Mouse (Mus musculus) intestine, postnatal 0 days (tissue): ENCODE data around the gene Dcaf15. TPM values are rescaled to one million over a fixed set of nuclear protein-coding genes. Genes with fewer than 3 reads are reported as not detected.

Source experiments
- ATAC-seq: fragments of 200-750 bp; cut with Nextera tagmentation; 2 replicates; pipeline ENCODE4 v1.8.0; 2017; ENCODE audit warnings: mild to moderate bottlenecking, moderate TSS enrichment, moderate library complexity
- H3K27ac ChIP-seq: fragments of 300-500 bp; sonication (generic); 2 replicates; pipeline ENCODE4 v1.5.1; 2014; ENCODE audit warnings: mild to moderate bottlenecking, low read depth, low read length, moderate library complexity
- H3K27me3 ChIP-seq: fragments of 300-500 bp; sonication (generic); replicated peaks from 2 replicates; pipeline ENCODE4 v1.6.1; 2014; ENCODE audit warnings: low read length, mixed read lengths; ENCODE audit not compliant: control insufficient read depth, insufficient read depth
- H3K36me3 ChIP-seq: fragments of 300-500 bp; sonication (generic); 2 replicates; pipeline ENCODE4 v1.6.1; 2014; ENCODE audit warnings: mild to moderate bottlenecking, moderate library complexity; ENCODE audit not compliant: control insufficient read depth, insufficient read depth
- H3K4me1 ChIP-seq: fragments of 300-500 bp; sonication (generic); replicated peaks from 2 replicates; pipeline ENCODE4 v1.6.1; 2014; ENCODE audit warnings: antibody characterized with exemption, low read length, mixed read lengths; ENCODE audit not compliant: control insufficient read depth, insufficient read depth
- H3K4me2 ChIP-seq: fragments of 300-500 bp; sonication (generic); replicated peaks from 2 replicates; pipeline ENCODE4 v1.6.1; 2014; ENCODE audit warnings: low read depth, mild to moderate bottlenecking, moderate library complexity
- H3K4me3 ChIP-seq: fragments of 300-500 bp; sonication (generic); 2 replicates; pipeline ENCODE4 v1.5.1; 2014; ENCODE audit warnings: low read depth, low read length
- H3K9ac ChIP-seq: fragments of 300-500 bp; sonication (generic); 2 replicates; pipeline ENCODE4 v1.6.1; 2014; ENCODE audit warnings: mild to moderate bottlenecking, low read depth, low read length
- H3K9me3 ChIP-seq: fragments of 300-500 bp; sonication (generic); 2 replicates; pipeline ENCODE4 v1.6.1; 2016; ENCODE audit warnings: mixed run types; ENCODE audit not compliant: control insufficient read depth
- CTCF ChIP-seq: sonication (generic); IDR thresholded peaks from 2 replicates; pipeline ENCODE4 v1.5.1; 2016; ENCODE audit warnings: low read depth, mild to moderate bottlenecking, control low read depth, antibody characterized with exemption, moderate library complexity
- WGBS: fragments of 180-500 bp; shearing (Covaris S2); extraction: QIAGEN DNeasy Blood & Tissue Kit; methylation state at CpG from one replicate; pipeline ENCODE4 v1.1.7; 2014; 5-methylcytosine and 5-hydroxymethylcytosine counted together
- polyA plus RNA-seq: library from polyadenylated mRNA; unstranded; fragments of >200 nt; fragmentation: Nextera tagmentation; extraction: Ambion mirVana; gene quantifications from 2 replicates; pipeline ENCODE4 v1.2.1, GENCODE M21; 2015

Gene Dcaf15
- polyA plus RNA-seq, 1 experiment from 2014 or later, result 8.6 TPM

DNA sequence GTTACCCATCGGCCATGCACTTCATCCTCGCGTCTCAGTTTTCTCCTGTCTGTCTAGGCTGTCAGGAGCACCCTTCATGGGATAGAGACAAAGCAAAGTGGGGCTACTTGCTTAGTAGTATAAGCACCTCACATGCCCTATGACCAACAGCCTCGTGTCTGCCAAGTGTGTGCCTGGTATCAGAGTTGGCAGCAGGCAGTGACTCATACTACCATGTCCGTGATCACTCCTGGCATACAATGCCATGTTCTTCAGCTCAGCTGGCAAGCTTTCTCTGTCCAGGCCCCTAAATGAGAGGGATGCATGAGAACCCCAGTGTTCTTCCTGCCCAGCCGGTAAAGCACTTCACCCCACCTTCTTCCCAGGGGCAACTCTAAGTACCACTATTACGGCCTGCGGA is 14.0 kb downstream of the Dcaf15 start:
- Histone ChIP-seq H3K36me3 (peaks cover 67% of the 10 kb centered on the region), H3K27ac (no peak overlapping the region), H3K9me3 (no peaks in the 10 kb centered on the region), H3K4me2 (no peak overlapping the region), H3K9ac (no peak overlapping the region), H3K27me3 (no peaks in the 10 kb centered on the region), H3K4me3 (no peak overlapping the region), H3K4me1 (no peaks in the 10 kb centered on the region)
- TF ChIP-seq CTCF, result no peak
- ATAC-seq, result no peak
- WGBS, result 90% methylated on average over 8 of the region's 8 CpGs

DNA sequence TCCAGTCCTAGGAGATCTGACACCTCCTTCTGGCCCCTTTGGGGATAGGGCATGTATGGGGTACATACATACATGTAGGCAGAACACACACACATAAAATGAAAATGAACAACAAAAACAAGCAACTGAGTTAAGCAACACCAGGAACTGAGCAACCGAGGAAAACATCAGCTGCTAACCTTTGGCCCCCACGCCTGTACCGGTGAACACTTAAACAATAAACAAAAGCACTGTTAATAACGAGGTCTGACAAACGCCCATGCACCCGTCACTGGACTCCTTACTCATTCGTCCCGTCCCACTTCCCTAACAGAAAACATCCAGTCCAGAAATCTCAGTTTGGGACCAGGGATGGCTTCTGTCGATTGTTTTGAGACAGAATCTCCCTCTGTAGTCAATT is 15.3 kb downstream of the Dcaf15 start:
- Histone ChIP-seq H3K27me3 (no peaks in the 10 kb centered on the region), H3K27ac (no peak overlapping the region), H3K4me2 (no peak overlapping the region), H3K9ac (no peak overlapping the region), H3K4me1 (no peaks in the 10 kb centered on the region), H3K9me3 (no peaks in the 10 kb centered on the region), H3K4me3 (no peak overlapping the region), H3K36me3 (peaks cover 62% of the 10 kb centered on the region)
- TF ChIP-seq CTCF, result no peak
- peak; percentile 53; the same call in 1 of the 2 replicates for ATAC-seq
- 39% methylated on average over 9 of the region's 9 CpGs for WGBS

DNA sequence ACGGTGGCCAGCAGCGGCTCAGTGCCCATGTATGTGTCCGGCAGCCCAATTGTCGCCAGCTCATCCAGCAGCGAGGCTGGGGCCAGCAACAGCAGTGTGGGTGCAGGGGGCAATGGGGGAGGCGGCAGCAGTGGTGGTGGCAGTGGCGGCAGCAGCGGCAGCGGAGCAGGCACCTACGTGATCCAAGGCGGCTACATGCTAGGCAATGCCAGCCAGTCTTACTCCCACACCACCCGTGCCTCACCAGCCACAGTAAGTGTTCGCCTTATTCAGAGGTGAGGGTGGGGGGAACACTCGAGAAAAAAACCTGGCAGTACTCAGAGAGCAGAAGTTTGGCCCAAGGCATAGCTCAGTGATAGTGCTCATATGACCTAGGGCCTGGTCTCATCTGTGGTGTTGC is 16.7 kb downstream of the Dcaf15 start:
- Histone ChIP-seq H3K36me3 (peaks cover 60% of the 10 kb centered on the region), H3K9me3 (no peaks in the 10 kb centered on the region), H3K4me3 (no peak overlapping the region), H3K27ac (no peak overlapping the region), H3K27me3 (no peaks in the 10 kb centered on the region), H3K4me1 (no peaks in the 10 kb centered on the region), H3K9ac (no peak overlapping the region), H3K4me2 (no peak overlapping the region)
- 97% methylated on average over 14 of the region's 14 CpGs for WGBS
- no peak for ATAC-seq
- no peak for TF ChIP-seq CTCF

DNA sequence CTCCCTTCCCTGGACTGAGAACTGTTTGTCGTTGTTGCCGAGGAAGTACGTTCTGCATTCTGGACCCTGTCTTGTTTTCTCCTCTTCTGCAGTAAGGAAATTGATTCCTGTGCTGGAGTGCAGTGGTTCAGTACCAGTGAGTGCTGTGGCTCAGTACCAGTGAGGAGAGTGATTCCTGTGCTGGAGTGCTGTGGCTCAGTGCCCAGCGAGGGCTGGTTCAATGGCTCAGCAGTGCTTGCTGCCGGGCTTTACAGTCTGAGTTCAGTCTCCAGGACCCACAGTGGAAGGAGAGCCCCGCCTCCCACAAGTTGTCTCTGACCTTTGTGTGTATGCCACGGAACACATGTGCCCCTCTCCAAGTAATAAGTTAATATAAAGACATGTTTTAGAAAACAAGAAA is 17.4 kb downstream of the Dcaf15 start:
- no peak overlapping the region for H3K4me2 ChIP-seq
- no peak overlapping the region for H3K4me3 ChIP-seq
- H3K36me3 ChIP-seq, result peaks cover 61% of the 10 kb centered on the region
- H3K27ac ChIP-seq, result no peak overlapping the region
- 77% methylated on average over 7 of the region's 7 CpGs for WGBS
- H3K27me3 ChIP-seq, result no peaks in the 10 kb centered on the region
- H3K4me1 ChIP-seq, result no peaks in the 10 kb centered on the region
- H3K9me3 ChIP-seq, result no peaks in the 10 kb centered on the region
- no peak overlapping the region for H3K9ac ChIP-seq
- no peak for TF ChIP-seq CTCF
- ATAC-seq, result no peak

DNA sequence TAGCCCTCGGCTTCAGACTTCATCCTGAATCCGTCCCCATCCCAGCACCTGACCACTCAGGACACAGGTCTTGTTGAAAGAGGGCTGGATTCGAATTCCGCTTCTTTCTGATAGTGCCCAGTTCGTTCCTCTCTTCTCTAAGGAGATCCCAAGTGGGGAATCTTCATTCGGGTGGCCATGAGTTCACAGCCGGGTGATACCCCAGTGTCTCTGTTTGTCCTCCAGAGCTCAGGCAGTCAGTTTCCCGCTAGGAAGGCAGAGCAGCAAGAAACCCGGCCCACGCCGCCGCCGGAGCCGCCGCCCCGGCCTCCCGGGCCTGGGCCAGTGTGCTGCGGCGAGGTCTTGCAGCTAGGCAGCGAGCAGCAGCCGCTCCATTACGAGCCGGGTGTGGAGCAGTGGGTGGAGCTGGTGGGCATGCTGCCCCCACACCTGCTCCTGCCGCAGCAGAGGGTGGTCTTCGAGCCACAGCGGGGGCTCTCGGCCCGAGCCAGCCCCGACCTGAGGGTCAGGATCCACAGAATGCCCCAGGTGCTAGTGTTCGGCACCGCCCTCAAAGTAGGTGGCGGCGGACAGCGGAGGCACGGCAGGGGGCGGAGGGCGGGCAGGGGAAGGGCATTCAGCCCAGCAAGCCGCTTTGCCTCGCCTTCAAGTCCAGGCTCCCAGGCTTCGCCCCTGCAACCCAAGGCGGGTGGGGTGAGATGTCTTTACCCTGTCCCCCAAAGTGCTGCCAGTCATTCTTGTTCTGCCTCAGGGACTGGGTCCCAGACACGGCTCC is 20.0 kb downstream of the Dcaf15 start:
- WGBS, result 59% methylated on average over 42 of the region's 42 CpGs
- TF ChIP-seq CTCF, result no peak
- H3K27me3 ChIP-seq, result no peaks in the 10 kb centered on the region
- H3K36me3 ChIP-seq, result peaks cover 74% of the 10 kb centered on the region
- no peaks in the 10 kb centered on the region for H3K9me3 ChIP-seq
- no peak overlapping the region for H3K27ac ChIP-seq
- H3K4me1 ChIP-seq, result no peaks in the 10 kb centered on the region
- no peak overlapping the region for H3K4me2 ChIP-seq
- H3K4me3 ChIP-seq, result no peak overlapping the region
- no peak for ATAC-seq
- H3K9ac ChIP-seq, result no peak overlapping the region

DNA sequence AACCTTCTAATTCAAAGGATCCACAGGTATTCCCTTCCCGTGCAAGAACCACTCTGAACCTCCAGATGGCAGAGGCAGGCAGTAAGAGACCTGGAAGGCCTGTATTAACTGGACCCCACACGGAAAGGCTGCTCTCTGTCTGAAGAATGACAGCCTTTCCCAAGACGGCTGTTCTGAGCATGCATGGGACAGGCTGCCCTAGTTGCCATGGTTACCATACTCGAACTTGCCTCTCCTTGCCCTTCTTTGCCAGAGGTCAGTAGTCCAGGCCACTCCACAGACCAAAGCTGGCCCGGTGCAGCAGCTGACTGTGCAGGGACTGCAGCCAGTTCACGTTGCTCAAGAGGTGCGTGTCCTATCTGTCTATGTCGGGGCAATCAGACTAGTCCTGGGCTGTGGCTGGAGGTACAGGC is 20.7 kb downstream of the Dcaf15 start:
- peak; percentile 56 for TF ChIP-seq CTCF
- Histone ChIP-seq H3K4me2 (no peak overlapping the region), H3K27me3 (no peaks in the 10 kb centered on the region), H3K4me1 (no peaks in the 10 kb centered on the region), H3K9ac (no peak overlapping the region), H3K9me3 (no peaks in the 10 kb centered on the region), H3K36me3 (peaks cover 74% of the 10 kb centered on the region), H3K27ac (no peak overlapping the region; the same call in 1 of the 2 replicates), H3K4me3 (no peak overlapping the region)
- ATAC-seq, result peak; percentile 64
- 35% methylated on average over 8 of the region's 8 CpGs for WGBS
